Mouse (Mus musculus) thymus, adult 2 months (tissue): ENCODE measurements around the gene Kcnk3.

Experiments
- CTCF ChIP-seq: fragments of 200-500 bp; IDR thresholded peaks from 2 replicates; pipeline ENCODE4 v1.5.1; 2012; ENCODE audit warnings: mild to moderate bottlenecking, control low read depth, low read length, moderate library complexity, borderline replicate concordance; ENCODE audit not compliant: control insufficient read depth, poor library complexity, insufficient read depth; ENCODE audit errors: extremely low read depth
- POLR2A ChIP-seq: fragments of 200-500 bp; IDR thresholded peaks from 2 replicates; pipeline ENCODE4 v1.6.1; 2012; ENCODE audit warnings: mild to moderate bottlenecking, low read length, control low read depth, moderate library complexity; ENCODE audit not compliant: control insufficient read depth, poor library complexity, insufficient read depth; ENCODE audit errors: extremely low read depth

- TF ChIP-seq CTCF (no peak), POLR2A (no peak)
Observed at GRCm38 (mm10) chr5:30647396-30647795, 59.4 kb downstream of the Kcnk3 start.
